Mouse (Mus musculus) c-Kit-positive CD71-positive TER-119-positive erythroid progenitor cells, embryonic 14.5 days (primary cell): ENCODE measurements around the gene Gper1.

Experiments
- DNase-seq: peaks from one replicate; pipeline ENCODE4 v3.0.0-alpha.2; 2013; ENCODE audit warnings: low spot score

The Gper1 gene

DNA sequence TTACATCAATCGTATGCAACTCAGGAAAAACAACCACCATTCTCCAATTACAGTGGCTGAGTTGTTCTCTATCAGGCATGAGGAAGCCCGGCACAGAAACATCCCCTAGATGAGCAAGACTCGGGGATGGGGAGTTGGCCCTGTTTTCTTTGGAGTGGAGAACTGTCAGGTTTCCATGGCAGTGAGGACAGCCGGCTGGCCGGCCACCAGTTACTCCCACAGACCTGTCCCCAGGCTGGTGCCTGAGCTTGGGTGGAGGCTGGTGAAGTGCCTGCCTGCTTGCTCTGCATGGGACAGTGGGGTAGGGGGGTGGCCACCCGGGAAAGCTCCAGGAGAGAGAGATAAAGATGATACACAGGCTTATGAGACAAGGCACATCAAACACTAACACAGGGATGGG, 25.1 kb downstream of the Gper1 start:
- DNase-seq, result no peak

DNA sequence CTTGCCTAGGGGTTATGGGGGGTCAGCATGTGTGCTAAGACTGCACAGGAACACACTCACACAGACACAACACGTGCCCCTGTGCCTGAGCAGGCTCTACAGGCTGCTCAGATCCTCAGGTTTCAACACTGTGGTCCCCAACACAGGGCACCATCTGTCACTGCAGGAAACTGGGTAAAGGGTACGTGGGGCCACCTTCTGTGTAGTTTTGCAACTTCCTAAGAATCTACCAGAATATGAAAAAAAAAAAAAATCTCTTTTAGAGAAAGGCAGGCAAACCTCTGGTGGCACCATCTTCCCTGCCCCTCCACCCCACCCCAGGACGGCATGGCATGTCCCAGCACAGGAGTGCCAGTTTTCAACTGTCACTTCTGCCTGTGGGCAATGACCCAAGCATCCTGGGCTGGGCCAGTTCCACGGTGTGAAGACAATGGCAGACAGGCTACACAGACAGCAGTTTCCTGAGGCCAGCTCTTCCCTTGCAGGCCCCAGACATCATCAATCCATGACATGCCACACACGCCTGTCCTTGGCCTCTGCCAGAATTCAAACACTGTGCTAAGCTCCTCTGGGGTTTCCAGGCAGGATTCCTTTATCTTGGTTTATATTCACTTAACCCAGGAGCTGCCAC, 26.3 kb downstream of the Gper1 start:
- no peak for DNase-seq

DNA sequence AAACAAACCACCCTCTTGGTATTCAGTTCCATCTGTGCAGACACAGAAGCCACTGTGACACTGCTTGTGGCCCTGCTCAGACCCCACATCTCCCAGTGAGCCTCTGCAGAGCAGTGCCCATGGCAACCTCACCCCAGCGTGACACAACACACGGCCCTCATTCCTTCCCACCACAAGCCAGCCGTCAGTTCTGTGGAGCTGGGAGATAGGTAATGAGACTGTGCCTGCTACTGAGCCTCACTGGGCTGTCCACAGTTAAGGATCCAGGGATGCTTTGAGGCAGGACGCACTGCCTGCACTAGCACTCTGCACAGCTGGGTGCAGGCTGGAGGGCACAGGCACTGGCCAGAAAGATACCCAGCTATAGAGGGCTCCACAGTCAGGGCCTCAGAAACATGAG, 27.0 kb downstream of the Gper1 start:
- DNase-seq, result no peak

DNA sequence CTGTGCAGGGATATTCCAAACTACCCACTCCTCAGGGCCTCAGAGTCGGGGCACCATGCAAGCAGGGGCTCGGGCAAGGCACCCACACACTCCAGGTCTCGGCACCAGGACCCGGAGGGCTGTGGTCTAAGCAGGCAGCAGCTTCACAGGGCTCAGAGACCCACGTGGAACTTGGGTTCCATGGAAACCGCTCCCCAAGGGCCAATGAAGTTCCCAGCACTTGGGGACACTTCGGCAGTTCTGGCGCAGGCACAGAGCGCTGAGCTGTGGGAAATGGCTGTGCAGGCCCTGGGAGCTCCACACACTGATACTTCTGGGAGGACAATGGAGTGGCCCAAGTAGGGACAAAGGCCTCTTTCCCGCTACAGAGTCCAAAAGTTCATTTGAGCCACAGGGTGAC, 30.1 kb downstream of the Gper1 start:
- no peak for DNase-seq

DNA sequence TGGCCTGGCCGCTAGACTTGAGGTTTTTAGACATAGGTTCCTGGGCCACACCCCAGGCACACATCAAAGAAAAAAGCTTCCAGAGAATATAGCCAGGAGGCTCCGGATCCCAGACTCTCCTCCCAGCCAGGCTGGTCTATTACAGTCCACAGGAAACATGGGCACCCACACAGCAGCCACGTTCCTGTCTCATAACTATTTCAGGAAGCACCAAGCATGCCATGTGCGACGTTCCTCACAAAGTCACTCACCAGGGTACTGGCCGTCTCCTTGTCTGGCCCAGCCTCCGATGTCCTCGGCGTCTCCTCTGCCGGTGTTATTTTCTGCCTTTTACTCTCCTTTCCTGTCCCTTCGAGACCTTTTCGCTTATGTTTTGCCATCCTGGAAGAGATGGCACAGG, 32.2 kb downstream of the Gper1 start:
- no peak for DNase-seq

DNA sequence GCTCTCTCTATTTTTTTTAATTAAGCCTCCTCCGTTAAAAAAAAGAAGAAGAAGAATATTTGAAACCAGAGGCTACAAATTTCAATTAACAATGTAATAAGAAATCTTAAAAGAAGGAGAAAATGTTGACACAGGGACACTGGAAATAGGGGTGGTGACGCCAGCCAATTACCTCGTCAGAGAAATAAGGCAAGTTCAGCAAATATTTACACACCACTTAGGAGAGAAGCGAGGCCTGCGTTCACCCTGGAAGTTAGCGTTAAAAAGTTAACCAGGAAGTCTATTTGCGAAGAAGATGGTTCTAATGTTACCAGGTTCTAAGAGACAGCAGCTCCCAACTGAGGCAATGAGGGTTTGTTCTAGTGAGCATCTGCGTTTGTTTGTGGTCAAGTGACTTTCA, 34.3 kb downstream of the Gper1 start:
- no peak for DNase-seq

DNA sequence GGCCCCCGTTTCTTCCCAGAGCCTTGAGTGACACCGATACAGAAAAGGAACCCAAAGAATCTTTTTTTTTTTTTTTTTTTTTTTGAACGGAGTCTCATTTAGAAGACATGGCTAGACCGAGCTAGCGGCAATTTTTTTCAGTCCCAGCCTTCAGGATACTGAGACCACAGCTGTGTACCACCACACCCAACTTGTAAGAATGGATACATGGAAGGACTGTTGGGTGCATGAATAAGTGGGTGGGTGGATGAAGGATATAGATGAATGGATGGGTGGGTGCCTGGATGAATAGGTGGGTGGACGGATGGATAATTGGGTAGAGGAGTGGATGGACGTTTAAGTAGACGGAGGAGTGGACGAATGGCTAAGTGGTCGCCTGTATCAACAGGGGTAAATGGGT, 37.0 kb downstream of the Gper1 start:
- peak; percentile 17 for DNase-seq

DNA sequence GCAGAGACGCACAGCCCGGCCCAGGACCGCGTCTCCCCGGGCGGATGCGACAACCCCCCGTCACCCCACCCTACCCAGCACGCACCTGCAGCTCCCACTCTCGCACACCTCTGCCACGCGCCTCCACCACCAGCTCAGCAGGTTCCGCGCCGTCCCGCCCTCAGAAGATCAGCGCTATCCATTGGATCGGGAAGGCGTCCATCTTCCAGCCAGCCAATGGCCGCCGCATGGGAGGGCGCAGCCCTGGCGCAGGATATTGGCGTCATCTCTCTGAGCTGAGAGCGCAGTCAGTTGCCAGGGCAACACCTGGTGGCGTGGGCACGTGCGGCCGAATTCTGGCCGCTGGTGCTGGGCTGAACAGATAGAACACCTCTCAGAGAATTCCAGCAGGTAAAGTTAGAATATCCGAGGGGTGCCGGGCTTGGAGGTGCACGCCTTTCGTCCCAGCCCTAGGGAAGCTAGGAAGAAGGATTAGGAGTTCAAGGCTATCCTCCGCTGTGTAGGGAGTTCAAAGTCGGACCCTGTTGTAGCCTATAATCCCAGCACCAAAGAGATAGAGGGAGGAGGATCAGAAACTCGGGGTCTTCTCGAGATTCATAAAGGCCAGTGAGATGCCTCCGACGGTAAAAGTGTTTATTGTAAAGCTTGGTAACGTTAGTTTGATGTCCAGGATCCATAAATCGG, 37.6 kb downstream of the Gper1 start, which contains the start of gene 3110082I17Rik:
Gene 3110082I17Rik, minus strand, starts transcription at position 144 of the 684 bp plus-strand sequence.
- peak; percentile 96 for DNase-seq

DNA sequence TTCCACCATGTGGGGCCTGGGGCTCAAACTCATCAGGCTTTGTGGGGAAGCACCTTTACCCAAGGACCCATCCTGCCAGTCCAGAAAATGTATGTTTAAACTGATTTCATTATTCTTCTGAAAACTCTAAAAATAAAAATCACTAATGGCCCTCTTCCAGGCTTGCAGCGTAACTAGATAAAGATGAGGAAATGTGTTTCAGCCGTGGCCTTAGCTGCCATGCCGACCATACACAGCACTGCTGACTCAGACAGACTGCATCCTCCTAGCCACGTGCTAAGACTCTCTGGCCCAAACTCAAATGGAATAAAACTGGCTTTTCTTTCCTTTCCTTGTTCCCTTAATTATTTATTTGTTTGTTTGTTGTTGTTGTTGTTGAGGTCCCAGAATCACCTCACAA, 41.9 kb downstream of the Gper1 start:
- no peak for DNase-seq

DNA sequence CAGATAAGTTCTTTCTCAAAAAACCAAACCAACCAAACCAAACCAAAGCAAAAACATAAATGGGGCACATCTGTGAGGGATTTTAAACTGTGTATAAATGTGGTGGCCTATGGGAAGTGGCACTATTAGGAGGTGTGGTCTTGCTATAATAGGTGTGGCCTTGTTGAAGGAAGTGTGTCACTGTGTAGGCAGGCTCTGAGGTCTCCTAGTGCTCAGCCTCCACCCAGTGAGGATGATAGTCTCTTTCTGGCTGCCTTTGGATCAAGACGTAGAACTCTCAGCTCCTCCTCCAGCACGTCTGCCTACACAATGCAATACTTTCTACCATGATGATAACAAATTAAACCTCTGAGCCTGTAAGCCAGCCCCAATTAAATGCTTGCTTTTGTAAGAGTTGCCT, 43.4 kb downstream of the Gper1 start:
- DNase-seq, result no peak

DNA sequence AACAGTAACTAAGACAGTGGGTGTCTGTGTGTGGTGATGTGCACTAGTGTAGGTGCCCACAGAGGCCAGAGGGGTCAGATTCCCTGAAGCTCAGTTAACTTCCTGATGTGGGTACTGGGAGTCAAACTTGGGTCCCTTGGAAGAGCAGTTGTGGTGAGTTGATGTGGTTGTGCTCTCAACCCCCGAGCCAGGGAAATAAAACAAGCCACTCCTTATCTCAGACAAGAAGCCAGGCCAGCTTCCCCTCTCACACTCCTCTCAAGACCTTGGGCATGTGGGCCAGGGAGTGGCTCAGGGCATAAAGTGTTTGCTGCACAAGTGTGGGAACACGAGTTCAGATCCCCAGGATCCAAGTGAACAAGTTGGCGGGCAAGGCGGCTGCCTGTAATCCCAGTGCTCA, 43.9 kb downstream of the Gper1 start:
- DNase-seq, result no peak

DNA sequence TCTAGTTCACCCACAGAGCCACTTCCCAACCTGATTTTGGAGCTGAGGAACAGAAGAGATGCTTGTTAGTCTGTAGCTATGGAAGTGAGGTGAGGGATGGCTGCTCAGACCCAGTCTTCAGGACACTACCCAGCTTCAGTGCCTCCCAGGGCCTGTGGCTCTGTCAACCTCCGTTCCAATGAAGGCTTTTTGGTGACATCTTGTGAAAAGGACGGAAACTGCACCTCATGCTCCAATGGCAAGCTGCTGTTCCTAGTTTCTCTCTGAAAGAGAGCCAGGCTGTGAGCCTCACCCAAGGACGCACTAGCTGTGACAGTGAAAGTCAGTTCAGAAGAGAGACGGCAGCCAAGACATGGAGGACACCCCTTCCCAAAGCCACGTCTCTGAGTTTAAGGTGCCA, 45.0 kb downstream of the Gper1 start:
- no peak for DNase-seq

DNA sequence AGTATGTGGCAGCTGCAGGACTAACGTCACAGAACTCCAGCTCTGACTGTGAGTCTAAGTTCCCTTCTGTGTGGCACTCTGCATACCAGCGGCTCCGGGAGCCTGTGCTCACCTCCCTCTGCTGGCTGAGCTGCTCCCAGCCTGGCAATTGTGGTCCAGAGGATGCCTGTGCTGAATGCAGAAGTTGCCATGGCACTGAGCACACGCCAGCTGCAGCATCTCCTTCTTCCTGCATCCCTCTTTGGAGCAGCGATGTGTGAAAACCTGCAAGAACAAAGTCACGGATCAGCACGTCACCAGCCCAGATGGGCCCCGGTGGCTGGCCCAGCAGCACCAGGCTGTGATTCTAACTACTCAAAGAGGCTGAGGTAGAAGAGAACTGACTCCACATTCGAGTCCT, 51.8 kb downstream of the Gper1 start:
- no peak for DNase-seq
